Mouse (Mus musculus): ENCODE results near the gene Nufip1. TPM values are rescaled to one million over a fixed set of nuclear protein-coding genes. Genes with fewer than 3 reads are reported as not detected.

Nufip1 gene
- polyA plus RNA-seq, 1 experiment from 2014 or later: 17.5 TPM

DNA sequence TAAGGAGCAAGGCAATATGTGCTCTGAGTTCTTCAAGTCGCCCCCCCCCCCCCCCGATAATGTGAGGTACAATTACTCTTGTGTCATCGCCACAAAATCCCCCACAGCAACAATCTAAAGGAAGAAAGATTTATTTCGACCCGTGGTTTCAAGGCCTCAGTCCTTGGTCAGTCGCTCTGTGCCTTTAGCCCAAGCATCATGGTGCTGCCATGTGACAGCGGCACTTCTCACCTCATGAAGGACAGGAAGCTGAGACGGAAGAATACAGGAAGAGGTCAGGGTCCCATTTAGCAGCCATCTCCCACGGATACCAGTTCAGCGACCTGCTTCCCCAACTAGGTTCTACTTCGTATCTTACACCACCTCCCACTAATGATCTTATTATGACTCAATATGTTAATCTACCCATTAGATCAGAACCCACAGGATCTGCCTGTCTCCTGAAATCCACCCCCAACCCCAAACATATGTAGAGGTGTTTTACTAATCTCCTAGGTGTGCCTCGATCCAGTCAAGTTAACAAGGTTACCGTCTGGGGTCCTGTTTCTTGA lies 28.5 kb upstream of the Nufip1 start:
- H3K9me3 ChIP-seq (ENCODE audit: low read length): no peaks in the 10 kb centered on the region
- 82% methylated on average over 13 of the region's 13 CpGs for WGBS
- no peak overlapping the region for H3K4me2 ChIP-seq (replicated peaks; ENCODE audit: low read depth, low read length)
- no peak overlapping the region for H3K27ac ChIP-seq (ENCODE audit: low read length)
- no peak for ATAC-seq (ENCODE audit: low FRiP score, low TSS enrichment)
- H3K4me3 ChIP-seq (ENCODE audit: low read length): no peak overlapping the region
- no peaks in the 10 kb centered on the region for H3K36me3 ChIP-seq (ENCODE audit: insufficient read depth, low read length)
- H3K27me3 ChIP-seq (ENCODE audit: insufficient read depth, low read length): no peaks in the 10 kb centered on the region
- no peaks in the 10 kb centered on the region for H3K4me1 ChIP-seq (ENCODE audit: insufficient read depth, low read length)
- no peak overlapping the region for H3K9ac ChIP-seq (replicated peaks; ENCODE audit: low read length)

- Histone ChIP-seq H3K27ac (ENCODE audit: low read length) (0 out of 2 replicates have a peak overlapping the region, but pooled peaks have one; percentile 15), H3K36me3 (ENCODE audit: insufficient read depth, low read length) (0 out of 2 replicates have a peak, but pooled peaks cover 3% of the 10 kb centered on the region)
Measured at GRCm38 (mm10) chr14:76084188-76084587, 26.5 kb upstream of the Nufip1 start.

DNA sequence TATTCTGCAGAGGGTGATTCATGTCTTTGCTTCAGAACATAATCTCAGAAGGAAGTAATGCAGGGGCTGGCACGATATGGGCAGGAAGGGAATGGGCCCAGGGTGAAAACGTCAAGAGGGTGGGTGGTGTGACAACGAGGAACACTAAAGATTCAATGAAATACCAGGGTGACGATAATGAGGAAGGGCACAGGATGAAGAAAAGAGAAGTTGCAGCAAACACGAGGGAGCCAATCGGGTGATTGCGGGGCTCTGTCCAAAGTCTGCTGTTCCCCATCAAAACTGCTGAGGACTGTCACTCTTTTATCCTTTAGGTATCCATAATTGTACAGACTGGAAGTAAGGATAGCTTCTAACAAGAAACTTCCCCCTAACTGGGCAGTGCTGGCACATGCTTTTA lies 13.4 kb upstream of the Nufip1 start:
- 89% methylated on average over 7 of the region's 7 CpGs for WGBS
- Histone ChIP-seq H3K27me3 (ENCODE audit: insufficient read depth, low read length) (no peaks in the 10 kb centered on the region), H3K27ac (ENCODE audit: low read length) (no peak overlapping the region), H3K4me3 (ENCODE audit: low read length) (no peak overlapping the region), H3K4me1 (ENCODE audit: insufficient read depth, low read length) (no peaks in the 10 kb centered on the region), H3K4me2 (replicated peaks; ENCODE audit: low read depth, low read length) (no peak overlapping the region), H3K36me3 (ENCODE audit: insufficient read depth, low read length) (peaks cover 44% of the 10 kb centered on the region; the same call in 1 of the 2 replicates), H3K9me3 (ENCODE audit: low read length) (no peaks in the 10 kb centered on the region), H3K9ac (replicated peaks; ENCODE audit: low read length) (no peak overlapping the region)
- no peak for ATAC-seq (ENCODE audit: low FRiP score, low TSS enrichment)

More at GRCm38 (mm10) chr14:76084188-76084587, 26.5 kb upstream of the Nufip1 start:
- WGBS: 71% methylated on average over 3 of the region's 3 CpGs
- no peaks in the 10 kb centered on the region for H3K27me3 ChIP-seq (ENCODE audit: insufficient read depth, low read length)
- no peak overlapping the region for H3K4me2 ChIP-seq (replicated peaks; ENCODE audit: low read depth, low read length)
- no peak overlapping the region for H3K4me3 ChIP-seq (ENCODE audit: low read length)
- no peaks in the 10 kb centered on the region for H3K9me3 ChIP-seq (ENCODE audit: low read length)
- no peak overlapping the region for H3K9ac ChIP-seq (replicated peaks; ENCODE audit: low read length)
- ATAC-seq (ENCODE audit: low FRiP score, low TSS enrichment): no peak
- H3K4me1 ChIP-seq (ENCODE audit: insufficient read depth, low read length): no peaks in the 10 kb centered on the region

GRCm38 (mm10) chr14:76097815-76098214 lies 12.9 kb upstream of the Nufip1 start:
- no peak overlapping the region for H3K4me2 ChIP-seq (replicated peaks; ENCODE audit: low read depth, low read length)
- no peak overlapping the region for H3K9ac ChIP-seq (replicated peaks; ENCODE audit: low read length)
- WGBS: 82% methylated on average over 5 of the region's 5 CpGs
- H3K4me1 ChIP-seq (ENCODE audit: insufficient read depth, low read length): no peaks in the 10 kb centered on the region
- no peak overlapping the region for H3K27ac ChIP-seq (ENCODE audit: low read length)
- H3K4me3 ChIP-seq (ENCODE audit: low read length): no peak overlapping the region
- peaks cover 42% of the 10 kb centered on the region; the same call in 1 of the 2 replicates for H3K36me3 ChIP-seq (ENCODE audit: insufficient read depth, low read length)
- H3K27me3 ChIP-seq (ENCODE audit: insufficient read depth, low read length): no peaks in the 10 kb centered on the region
- no peaks in the 10 kb centered on the region for H3K9me3 ChIP-seq (ENCODE audit: low read length)
- peak; percentile 90 for ATAC-seq (ENCODE audit: low FRiP score, low TSS enrichment)

DNA sequence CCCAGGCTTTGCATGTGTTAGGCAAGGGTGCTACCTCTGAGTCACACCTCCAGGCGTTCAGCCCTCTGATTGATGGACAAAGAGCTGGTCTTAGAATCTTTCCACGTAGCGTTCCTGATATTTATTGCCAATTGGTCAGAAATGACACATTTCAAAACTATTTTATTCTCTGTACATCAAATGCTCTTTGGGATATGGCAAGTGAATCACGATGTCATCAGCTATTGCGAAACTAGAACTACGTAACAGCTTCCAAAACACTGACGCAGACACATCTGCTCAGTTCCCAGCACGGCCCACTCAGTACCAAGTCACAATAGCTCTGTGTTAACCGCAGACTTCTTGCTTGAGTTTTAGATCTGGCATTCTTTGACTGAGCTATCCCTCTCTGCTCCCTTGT lies 11.1 kb upstream of the Nufip1 start:
- no peaks in the 10 kb centered on the region for H3K27me3 ChIP-seq (ENCODE audit: insufficient read depth, low read length)
- H3K9ac ChIP-seq (replicated peaks; ENCODE audit: low read length): no peak overlapping the region
- ATAC-seq (ENCODE audit: low FRiP score, low TSS enrichment): no peak
- H3K4me1 ChIP-seq (ENCODE audit: insufficient read depth, low read length): no peaks in the 10 kb centered on the region
- whole genome bisulfite sequencing: 95% methylated on average over 9 of the region's 9 CpGs
- H3K4me3 ChIP-seq (ENCODE audit: low read length): no peak overlapping the region
- no peak overlapping the region for H3K27ac ChIP-seq (ENCODE audit: low read length)
- H3K36me3 ChIP-seq (ENCODE audit: insufficient read depth, low read length): peaks cover 41% of the 10 kb centered on the region; the same call in 1 of the 2 replicates
- H3K4me2 ChIP-seq (replicated peaks; ENCODE audit: low read depth, low read length): no peak overlapping the region
- H3K9me3 ChIP-seq (ENCODE audit: low read length): no peaks in the 10 kb centered on the region

GRCm38 (mm10) chr14:76115744-76116143 lies 5.1 kb downstream of the Nufip1 start:
- Histone ChIP-seq H3K9me3 (ENCODE audit: low read length) (no peaks in the 10 kb centered on the region), H3K36me3 (ENCODE audit: insufficient read depth, low read length) (peaks cover 39% of the 10 kb centered on the region), H3K27me3 (ENCODE audit: insufficient read depth, low read length) (no peaks in the 10 kb centered on the region), H3K4me1 (ENCODE audit: insufficient read depth, low read length) (peaks cover 6% of the 10 kb centered on the region), H3K4me3 (ENCODE audit: low read length) (no peak overlapping the region), H3K27ac (ENCODE audit: low read length) (no peak overlapping the region), H3K4me2 (replicated peaks; ENCODE audit: low read depth, low read length) (no peak overlapping the region), H3K9ac (replicated peaks; ENCODE audit: low read length) (no peak overlapping the region)
- 85% methylated on average over 5 of the region's 5 CpGs for WGBS
- ATAC-seq (ENCODE audit: low FRiP score, low TSS enrichment): no peak

DNA sequence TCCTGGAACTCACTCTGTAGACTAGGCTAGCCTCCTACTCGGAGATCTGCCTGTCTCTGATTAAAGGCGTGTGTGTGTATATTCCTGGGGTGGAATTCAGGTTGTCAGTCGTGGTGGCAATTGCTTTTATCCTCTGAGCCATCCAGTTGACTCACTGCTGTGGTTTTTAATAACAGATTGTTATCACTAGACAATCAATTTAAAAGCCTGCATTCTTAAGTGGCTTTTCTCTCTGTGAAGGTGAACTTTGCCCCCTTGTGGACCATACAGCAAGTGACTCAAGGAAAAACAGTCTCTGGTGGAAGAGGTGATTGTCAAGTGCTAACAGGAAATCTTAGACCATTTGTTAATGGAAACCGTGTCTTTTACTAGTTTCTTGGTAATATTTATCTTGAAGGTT lies 8.3 kb downstream of the Nufip1 start:
- no peak overlapping the region for H3K4me2 ChIP-seq (replicated peaks; ENCODE audit: low read depth, low read length)
- no peak overlapping the region for H3K4me3 ChIP-seq (ENCODE audit: low read length)
- H3K27ac ChIP-seq (ENCODE audit: low read length): no peak overlapping the region
- H3K9ac ChIP-seq (replicated peaks; ENCODE audit: low read length): no peak overlapping the region
- no peak for ATAC-seq (ENCODE audit: low FRiP score, low TSS enrichment)
- no peaks in the 10 kb centered on the region for H3K9me3 ChIP-seq (ENCODE audit: low read length)
- no peaks in the 10 kb centered on the region for H3K27me3 ChIP-seq (ENCODE audit: insufficient read depth, low read length)
- H3K4me1 ChIP-seq (ENCODE audit: insufficient read depth, low read length): no peaks in the 10 kb centered on the region
- 67% methylated on average over 4 of the region's 4 CpGs for WGBS
- peaks cover 52% of the 10 kb centered on the region for H3K36me3 ChIP-seq (ENCODE audit: insufficient read depth, low read length)

GRCm38 (mm10) chr14:76120472-76120871 lies 9.8 kb downstream of the Nufip1 start:
- Histone ChIP-seq H3K4me1 (ENCODE audit: insufficient read depth, low read length) (no peaks in the 10 kb centered on the region), H3K4me2 (replicated peaks; ENCODE audit: low read depth, low read length) (no peak overlapping the region), H3K9ac (replicated peaks; ENCODE audit: low read length) (no peak overlapping the region), H3K27me3 (ENCODE audit: insufficient read depth, low read length) (no peaks in the 10 kb centered on the region), H3K27ac (ENCODE audit: low read length) (no peak overlapping the region), H3K36me3 (ENCODE audit: insufficient read depth, low read length) (peaks cover 51% of the 10 kb centered on the region), H3K9me3 (ENCODE audit: low read length) (no peaks in the 10 kb centered on the region), H3K4me3 (ENCODE audit: low read length) (no peak overlapping the region)
- 76% methylated on average over 4 of the region's 4 CpGs for WGBS
- no peak for ATAC-seq (ENCODE audit: low FRiP score, low TSS enrichment)

DNA sequence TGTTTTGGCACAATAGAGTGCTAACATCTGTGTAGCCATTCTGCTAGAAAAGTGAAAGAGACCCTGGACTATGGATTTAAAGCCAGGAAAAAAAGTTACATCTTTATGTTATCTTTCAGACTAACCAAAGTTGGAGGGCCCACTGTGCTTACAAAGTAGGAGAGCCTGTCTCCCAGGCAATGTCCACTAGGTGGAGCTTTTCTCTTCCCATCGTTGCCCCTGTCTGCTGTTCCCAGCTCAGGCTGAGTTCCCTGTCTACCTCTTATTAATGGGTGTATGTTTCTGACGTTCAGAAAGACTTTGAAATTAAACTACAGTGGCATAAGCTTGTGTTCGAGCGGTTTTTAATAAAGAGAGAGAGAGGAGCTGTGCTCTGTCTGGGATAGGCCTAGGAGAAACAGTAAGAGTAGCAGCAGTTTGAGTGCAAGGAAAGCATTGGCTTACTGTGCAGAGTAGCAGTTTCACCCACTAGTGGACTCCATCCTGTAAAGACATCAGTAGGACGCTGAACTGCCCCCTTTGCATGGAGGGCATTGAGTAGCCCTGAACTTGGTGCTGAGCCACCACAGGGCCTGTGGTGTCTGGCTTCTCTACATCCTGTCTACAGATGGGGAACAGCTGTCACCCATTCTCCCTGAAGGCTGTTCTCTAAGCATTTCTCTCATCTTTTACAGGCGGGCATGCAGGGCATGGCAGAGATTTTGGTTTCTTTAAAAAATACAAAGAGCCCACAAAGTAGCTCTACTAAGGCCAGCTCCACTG lies 11.4 kb downstream of the Nufip1 start:
- H3K4me2 ChIP-seq (replicated peaks; ENCODE audit: low read depth, low read length): no peak overlapping the region
- no peaks in the 10 kb centered on the region for H3K27me3 ChIP-seq (ENCODE audit: insufficient read depth, low read length)
- peaks cover 55% of the 10 kb centered on the region for H3K36me3 ChIP-seq (ENCODE audit: insufficient read depth, low read length)
- no peak overlapping the region for H3K4me3 ChIP-seq (ENCODE audit: low read length)
- 0 out of 2 replicates have a peak, but pooled peaks have one; percentile 63 for ATAC-seq (ENCODE audit: low FRiP score, low TSS enrichment)
- H3K9ac ChIP-seq (replicated peaks; ENCODE audit: low read length): no peak overlapping the region
- 55% methylated on average over 6 of the region's 6 CpGs for WGBS
- H3K27ac ChIP-seq (ENCODE audit: low read length): no peak overlapping the region
- H3K4me1 ChIP-seq (ENCODE audit: insufficient read depth, low read length): no peaks in the 10 kb centered on the region
- no peaks in the 10 kb centered on the region for H3K9me3 ChIP-seq (ENCODE audit: low read length)

DNA sequence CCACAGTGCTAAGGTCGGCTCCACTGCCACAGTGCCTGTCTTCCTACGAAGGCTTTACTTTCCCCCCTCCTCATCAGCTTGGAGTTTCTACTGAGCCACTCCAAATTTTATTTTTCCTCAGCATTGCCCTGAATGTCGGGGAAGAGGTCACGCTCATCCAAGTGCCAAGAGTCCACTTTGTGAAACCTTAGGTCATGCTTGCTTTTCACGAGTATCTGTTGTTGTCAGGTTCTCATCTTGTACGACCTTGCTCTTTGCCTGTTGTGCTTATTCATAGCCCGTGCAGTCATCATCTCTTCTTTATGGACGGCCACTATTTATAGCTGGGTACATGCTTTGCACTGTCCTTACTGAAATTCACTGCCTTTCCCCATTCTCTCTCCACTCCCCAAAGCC lies 12.0 kb downstream of the Nufip1 start:
- no peak overlapping the region for H3K9ac ChIP-seq (replicated peaks; ENCODE audit: low read length)
- no peaks in the 10 kb centered on the region for H3K4me1 ChIP-seq (ENCODE audit: insufficient read depth, low read length)
- H3K4me3 ChIP-seq (ENCODE audit: low read length): no peak overlapping the region
- no peak overlapping the region for H3K4me2 ChIP-seq (replicated peaks; ENCODE audit: low read depth, low read length)
- H3K27me3 ChIP-seq (ENCODE audit: insufficient read depth, low read length): no peaks in the 10 kb centered on the region
- no peaks in the 10 kb centered on the region for H3K9me3 ChIP-seq (ENCODE audit: low read length)
- H3K36me3 ChIP-seq (ENCODE audit: insufficient read depth, low read length): peaks cover 55% of the 10 kb centered on the region
- ATAC-seq (ENCODE audit: low FRiP score, low TSS enrichment): no peak
- no peak overlapping the region for H3K27ac ChIP-seq (ENCODE audit: low read length)
- WGBS: 90% methylated on average over 8 of the region's 8 CpGs

Measured in kidney, embryonic 16.5 days (tissue).